Mouse (Mus musculus) bone marrow, adult 2 months (tissue): ENCODE results near the gene Ush2a.

Source experiments
- CTCF ChIP-seq: fragments of 200-500 bp; IDR thresholded peaks from 2 replicates; pipeline ENCODE4 v1.5.1; 2011; ENCODE audit warnings: low read length, control low read depth; ENCODE audit not compliant: control insufficient read depth, insufficient read depth
- POLR2A ChIP-seq: fragments of 200-500 bp; IDR thresholded peaks from 2 replicates; pipeline ENCODE4 v1.6.1; 2011; ENCODE audit warnings: low read depth, mild to moderate bottlenecking, control low read depth, low read length, borderline replicate concordance; ENCODE audit not compliant: control insufficient read depth

DNA sequence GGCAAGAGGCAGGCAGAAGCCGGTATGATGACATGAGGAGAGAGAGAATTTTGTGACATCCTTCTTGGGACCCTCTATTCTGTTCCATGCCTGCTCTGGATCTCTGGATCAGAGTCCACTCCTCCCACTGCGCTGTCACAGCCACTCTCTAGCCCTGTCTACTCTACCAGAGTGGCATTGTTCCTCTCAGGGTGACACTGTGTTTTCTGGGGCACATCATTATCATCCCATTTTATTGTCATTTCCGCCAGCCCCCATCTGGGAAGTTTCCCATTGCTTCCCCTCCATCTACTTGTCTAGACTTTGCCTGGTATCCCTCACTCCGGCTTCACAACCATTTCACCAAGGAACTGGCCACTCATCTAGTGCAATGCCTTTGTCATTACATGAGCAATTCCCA, 315.6 kb downstream of the Ush2a start:
- TF ChIP-seq POLR2A (no peak), CTCF (no peak)
